Mouse (Mus musculus): ENCODE measurements around the gene Rab23. TPM values are rescaled to one million over a fixed set of nuclear protein-coding genes. Genes with fewer than 3 reads are reported as not detected.

Gene Rab23
- polyA plus RNA-seq, 1 experiment from 2014 or later: 13.5 TPM

- Histone ChIP-seq H3K4me1 (ENCODE audit: control insufficient read depth in 2 of 2, insufficient read depth in 2 of 2, low read length in 2 of 2) (no peaks in the 10 kb centered on the region), H3K4me3 (ENCODE audit: control insufficient read depth in 1 of 2, insufficient read depth in 1 of 2, low read depth in 1 of 2, low read length in 2 of 2) (no peak overlapping the region), H3K27me3 (ENCODE audit: control insufficient read depth, insufficient read depth, low read length) (no peaks in the 10 kb centered on the region), H3K27ac (replicated peaks in 1 of 2; ENCODE audit: control insufficient read depth in 1 of 2, insufficient read depth in 1 of 2, low read depth in 2 of 2, low read length in 2 of 2) (no peak overlapping the region), H3K9ac (ENCODE audit: low read length) (no peak overlapping the region), H3K4me2 (ENCODE audit: low read length) (no peak overlapping the region), H3K9me3 (ENCODE audit: control insufficient read depth, low read length) (no peaks in the 10 kb centered on the region), H3K36me3 (ENCODE audit: control insufficient read depth, insufficient read depth, low read length) (peaks cover 77% of the 10 kb centered on the region)
- no peak for ATAC-seq (ENCODE audit: insufficient number of reproducible peaks, insufficient read depth, low FRiP score, low read depth)
These were observed 49.1 kb downstream of the Rab23 start for GRCm38 (mm10) chr1:33768827-33769226.

GRCm38 (mm10) chr1:33771621-33772020 is 51.9 kb downstream of the Rab23 start:
- Histone ChIP-seq H3K4me3 (ENCODE audit: control insufficient read depth in 1 of 2, insufficient read depth in 1 of 2, low read depth in 1 of 2, low read length in 2 of 2) (no peak overlapping the region), H3K9me3 (ENCODE audit: control insufficient read depth, low read length) (no peaks in the 10 kb centered on the region), H3K4me1 (ENCODE audit: control insufficient read depth in 2 of 2, insufficient read depth in 2 of 2, low read length in 2 of 2) (no peaks in the 10 kb centered on the region), H3K4me2 (ENCODE audit: low read length) (no peak overlapping the region), H3K27ac (replicated peaks in 1 of 2; ENCODE audit: control insufficient read depth in 1 of 2, insufficient read depth in 1 of 2, low read depth in 2 of 2, low read length in 2 of 2) (no peak overlapping the region), H3K36me3 (ENCODE audit: control insufficient read depth, insufficient read depth, low read length) (peaks cover 78% of the 10 kb centered on the region), H3K9ac (ENCODE audit: low read length) (no peak overlapping the region), H3K27me3 (ENCODE audit: control insufficient read depth, insufficient read depth, low read length) (no peaks in the 10 kb centered on the region)
- 88% methylated on average over 10 of the region's 10 CpGs for WGBS
- ATAC-seq (ENCODE audit: insufficient number of reproducible peaks, insufficient read depth, low FRiP score, low read depth): no peak

- H3K4me3 ChIP-seq (ENCODE audit: control insufficient read depth in 1 of 2, insufficient read depth in 1 of 2, low read depth in 1 of 2, low read length in 2 of 2): no peak overlapping the region
- no peaks in the 10 kb centered on the region for H3K4me1 ChIP-seq (ENCODE audit: control insufficient read depth in 2 of 2, insufficient read depth in 2 of 2, low read length in 2 of 2)
- no peaks in the 10 kb centered on the region for H3K9me3 ChIP-seq (ENCODE audit: control insufficient read depth, low read length)
- no peak overlapping the region for H3K9ac ChIP-seq (ENCODE audit: low read length)
- WGBS: 93% methylated on average over 9 of the region's 9 CpGs
- H3K27ac ChIP-seq (replicated peaks in 1 of 2; ENCODE audit: control insufficient read depth in 1 of 2, insufficient read depth in 1 of 2, low read depth in 2 of 2, low read length in 2 of 2): no peak overlapping the region
- no peak for ATAC-seq (ENCODE audit: insufficient number of reproducible peaks, insufficient read depth, low FRiP score, low read depth)
- H3K36me3 ChIP-seq (ENCODE audit: control insufficient read depth, insufficient read depth, low read length): peaks cover 78% of the 10 kb centered on the region
- H3K4me2 ChIP-seq (ENCODE audit: low read length): no peak overlapping the region
- H3K27me3 ChIP-seq (ENCODE audit: control insufficient read depth, insufficient read depth, low read length): no peaks in the 10 kb centered on the region
These were observed 52.4 kb downstream of the Rab23 start for GRCm38 (mm10) chr1:33772106-33772505.

GRCm38 (mm10) chr1:33776175-33776611 is 56.5 kb downstream of the Rab23 start:
- no peaks in the 10 kb centered on the region for H3K27me3 ChIP-seq (ENCODE audit: control insufficient read depth, insufficient read depth, low read length)
- peaks cover 61% of the 10 kb centered on the region for H3K36me3 ChIP-seq (ENCODE audit: control insufficient read depth, insufficient read depth, low read length)
- H3K9me3 ChIP-seq (ENCODE audit: control insufficient read depth, low read length): no peaks in the 10 kb centered on the region
- no peaks in the 10 kb centered on the region for H3K4me1 ChIP-seq (ENCODE audit: control insufficient read depth in 2 of 2, insufficient read depth in 2 of 2, low read length in 2 of 2)
- no peak overlapping the region for H3K27ac ChIP-seq (replicated peaks in 1 of 2; ENCODE audit: control insufficient read depth in 1 of 2, insufficient read depth in 1 of 2, low read depth in 2 of 2, low read length in 2 of 2)
- no peak overlapping the region for H3K9ac ChIP-seq (ENCODE audit: low read length)
- no peak for ATAC-seq (ENCODE audit: insufficient number of reproducible peaks, insufficient read depth, low FRiP score, low read depth)
- no peak overlapping the region for H3K4me3 ChIP-seq (ENCODE audit: control insufficient read depth in 1 of 2, insufficient read depth in 1 of 2, low read depth in 1 of 2, low read length in 2 of 2)
- no peak overlapping the region for H3K4me2 ChIP-seq (ENCODE audit: low read length)
- 81% methylated on average over 14 of the region's 14 CpGs for WGBS

GRCm38 (mm10) chr1:33784561-33784960 is 64.9 kb downstream of the Rab23 start:
- no peak overlapping the region for H3K4me3 ChIP-seq (ENCODE audit: control insufficient read depth in 1 of 2, insufficient read depth in 1 of 2, low read depth in 1 of 2, low read length in 2 of 2)
- no peak overlapping the region for H3K9ac ChIP-seq (ENCODE audit: low read length)
- WGBS: 88% methylated on average over 5 of the region's 5 CpGs
- no peaks in the 10 kb centered on the region for H3K27me3 ChIP-seq (ENCODE audit: control insufficient read depth, insufficient read depth, low read length)
- peaks cover 21% of the 10 kb centered on the region for H3K36me3 ChIP-seq (ENCODE audit: control insufficient read depth, insufficient read depth, low read length)
- ATAC-seq (ENCODE audit: insufficient number of reproducible peaks, insufficient read depth, low FRiP score, low read depth): no peak
- no peaks in the 10 kb centered on the region for H3K9me3 ChIP-seq (ENCODE audit: control insufficient read depth, low read length)
- no peaks in the 10 kb centered on the region for H3K4me1 ChIP-seq (ENCODE audit: control insufficient read depth in 2 of 2, insufficient read depth in 2 of 2, low read length in 2 of 2)
- no peak overlapping the region for H3K4me2 ChIP-seq (ENCODE audit: low read length)
- no peak overlapping the region for H3K27ac ChIP-seq (replicated peaks in 1 of 2; ENCODE audit: control insufficient read depth in 1 of 2, insufficient read depth in 1 of 2, low read depth in 2 of 2, low read length in 2 of 2)

GRCm38 (mm10) chr1:33788072-33788471 is 68.4 kb downstream of the Rab23 start:
- Histone ChIP-seq H3K4me2 (ENCODE audit: low read length) (no peak overlapping the region), H3K4me3 (ENCODE audit: control insufficient read depth in 1 of 2, insufficient read depth in 1 of 2, low read depth in 1 of 2, low read length in 2 of 2) (no peak overlapping the region), H3K9ac (ENCODE audit: low read length) (no peak overlapping the region), H3K36me3 (ENCODE audit: control insufficient read depth, insufficient read depth, low read length) (peaks cover 21% of the 10 kb centered on the region), H3K27me3 (ENCODE audit: control insufficient read depth, insufficient read depth, low read length) (no peaks in the 10 kb centered on the region), H3K27ac (replicated peaks in 1 of 2; ENCODE audit: control insufficient read depth in 1 of 2, insufficient read depth in 1 of 2, low read depth in 2 of 2, low read length in 2 of 2) (no peak overlapping the region), H3K4me1 (ENCODE audit: control insufficient read depth in 2 of 2, insufficient read depth in 2 of 2, low read length in 2 of 2) (0 out of 4 replicates have a peak, but pooled peaks cover 0 to 5% of the 10 kb centered on the region in 2 experiments), H3K9me3 (ENCODE audit: control insufficient read depth, low read length) (no peaks in the 10 kb centered on the region)
- WGBS: 80% methylated on average over 5 of the region's 5 CpGs
- no peak for ATAC-seq (ENCODE audit: insufficient number of reproducible peaks, insufficient read depth, low FRiP score, low read depth)

GRCm38 (mm10) chr1:33788493-33788892 is 68.8 kb downstream of the Rab23 start:
- Histone ChIP-seq H3K27me3 (ENCODE audit: control insufficient read depth, insufficient read depth, low read length) (no peaks in the 10 kb centered on the region), H3K9ac (ENCODE audit: low read length) (no peak overlapping the region), H3K4me2 (ENCODE audit: low read length) (no peak overlapping the region), H3K27ac (replicated peaks in 1 of 2; ENCODE audit: control insufficient read depth in 1 of 2, insufficient read depth in 1 of 2, low read depth in 2 of 2, low read length in 2 of 2) (no peak overlapping the region), H3K9me3 (ENCODE audit: control insufficient read depth, low read length) (no peaks in the 10 kb centered on the region), H3K4me1 (ENCODE audit: control insufficient read depth in 2 of 2, insufficient read depth in 2 of 2, low read length in 2 of 2) (peaks cover 0 to 8% of the 10 kb centered on the region in 2 experiments; a peak in 1 of 4 replicates), H3K36me3 (ENCODE audit: control insufficient read depth, insufficient read depth, low read length) (peaks cover 16% of the 10 kb centered on the region), H3K4me3 (ENCODE audit: control insufficient read depth in 1 of 2, insufficient read depth in 1 of 2, low read depth in 1 of 2, low read length in 2 of 2) (no peak overlapping the region)
- 46% methylated on average over 3 of the region's 3 CpGs for WGBS
- ATAC-seq (ENCODE audit: insufficient number of reproducible peaks, insufficient read depth, low FRiP score, low read depth): no peak
